Mouse (Mus musculus) liver, adult (tissue): ENCODE measurements at regions not wholly inside any gene's neighbourhood (a gene's known extent, or its start where the extent isn't known, plus 50 kb on each side); places are given as distances from the start of the nearest gene placed in this dataset.

Source experiments
- GATA4 ChIP-seq: IDR thresholded peaks from 2 replicates; pipeline ENCODE4 v1.6.1; 2014; ENCODE audit warnings: mild to moderate bottlenecking, low read length; ENCODE audit not compliant: insufficient replicate concordance

DNA sequence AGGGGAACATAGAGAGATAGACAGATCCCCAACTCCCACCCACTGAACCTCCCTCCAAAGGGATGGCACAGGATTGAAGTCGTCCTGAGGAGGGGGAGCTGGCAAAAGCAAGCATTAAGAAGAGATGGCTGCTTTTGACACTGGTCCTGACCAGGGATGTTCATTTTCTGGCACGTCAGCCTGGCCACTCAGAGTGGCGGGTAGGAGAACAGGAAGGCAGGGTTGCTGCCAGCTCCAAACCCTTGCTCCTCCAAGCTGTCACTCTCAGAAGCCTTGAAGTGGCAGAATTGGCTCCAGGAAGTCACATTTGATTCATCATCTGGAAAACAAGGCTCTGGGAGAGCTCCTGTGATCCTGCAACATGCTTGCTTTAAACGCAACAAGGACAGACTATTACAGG lies 94.8 kb upstream of the Sfswap start:
- TF ChIP-seq GATA4 = no peak

- no peak for TF ChIP-seq GATA4
Observed at GRCm38 (mm10) chr5:129409440-129410004, 91.5 kb upstream of the Sfswap start.

- no peak for TF ChIP-seq GATA4
Observed at GRCm38 (mm10) chr5:129412161-129412560, 88.9 kb upstream of the Sfswap start.

DNA sequence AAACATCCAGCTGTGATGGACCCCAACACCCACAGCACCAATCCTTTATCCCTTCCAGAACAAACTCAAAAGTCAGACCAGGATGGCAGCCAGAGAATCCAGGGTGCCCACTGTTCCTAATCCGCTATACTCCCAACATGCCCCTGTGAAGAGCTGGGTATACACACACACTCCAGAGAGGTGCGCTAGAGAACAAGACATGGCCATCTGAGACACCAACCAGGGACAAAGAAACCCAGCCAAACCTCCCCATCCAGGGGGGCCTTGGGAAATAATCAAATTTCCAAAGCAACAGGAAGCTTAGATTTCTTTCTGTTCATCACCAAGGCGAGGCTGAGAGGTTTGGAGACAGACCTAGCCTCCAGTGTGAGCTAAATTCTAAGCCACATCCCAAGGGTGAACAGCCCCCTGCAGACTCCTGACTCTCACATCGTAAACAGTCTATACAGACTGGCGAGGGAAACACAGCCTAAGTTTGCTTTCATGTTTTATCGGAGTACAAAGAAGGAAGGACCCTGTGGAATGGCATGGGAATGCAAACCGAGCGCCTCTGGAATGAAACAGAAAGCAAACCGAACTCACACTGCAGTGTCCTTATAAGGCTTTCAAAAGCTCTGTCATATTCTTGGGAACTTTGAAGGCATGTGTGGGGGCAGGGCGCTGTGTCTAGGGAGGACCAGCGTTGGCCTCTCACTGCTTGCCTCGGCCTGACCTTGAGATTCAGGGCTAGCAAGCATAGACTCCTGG lies 85.9 kb upstream of the Sfswap start:
- no peak for TF ChIP-seq GATA4

DNA sequence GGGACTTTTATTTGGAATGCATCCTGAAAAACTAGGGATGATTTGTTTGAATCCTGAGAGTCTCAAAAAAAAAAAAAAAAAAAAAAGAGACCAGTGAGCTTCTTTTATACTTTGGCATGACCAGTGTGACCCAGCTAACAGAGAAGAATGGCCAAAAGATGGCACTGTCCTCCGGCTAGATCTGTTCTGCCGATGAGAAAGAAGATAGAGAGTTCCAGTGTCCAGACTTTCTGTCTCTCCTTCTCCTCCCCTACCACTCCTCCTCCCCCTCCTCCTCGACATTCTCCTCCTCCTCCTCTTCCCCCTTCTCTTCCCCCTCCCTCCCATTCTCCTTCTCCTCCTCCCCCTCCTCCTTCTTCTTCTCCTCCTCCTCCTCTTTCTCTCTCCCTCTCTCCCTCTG lies 84.6 kb upstream of the Sfswap start:
- no peak for TF ChIP-seq GATA4

- no peak for TF ChIP-seq GATA4
Observed at GRCm38 (mm10) chr5:129417516-129417915, 83.5 kb upstream of the Sfswap start.

- no peak for TF ChIP-seq GATA4
Observed at GRCm38 (mm10) chr5:129420981-129421380, 80.0 kb upstream of the Sfswap start.

DNA sequence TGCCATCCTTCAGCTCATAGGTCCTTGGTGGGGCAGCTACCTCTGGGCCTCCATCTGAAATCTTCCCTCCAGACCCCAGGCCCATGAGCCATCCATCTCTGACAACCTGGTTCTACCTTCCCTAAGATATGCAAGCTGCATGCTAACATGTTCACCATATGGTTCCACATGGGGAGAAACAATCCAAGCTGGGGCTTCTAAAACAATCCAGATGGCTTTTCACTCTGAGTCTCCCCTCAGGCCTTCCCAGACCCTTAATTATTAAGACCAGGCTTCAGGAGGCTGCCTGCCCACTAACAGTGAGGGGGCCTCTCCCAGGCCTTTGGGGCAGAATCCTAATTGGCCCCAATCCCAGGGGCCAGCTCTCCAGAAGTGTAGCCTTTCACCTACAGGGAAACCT lies 71.1 kb upstream of the Sfswap start:
- no peak for TF ChIP-seq GATA4

GRCm38 (mm10) chr5:129430330-129430729 lies 70.7 kb upstream of the Sfswap start:
- TF ChIP-seq GATA4 = no peak

- TF ChIP-seq GATA4 = no peak
Observed at GRCm38 (mm10) chr5:129449931-129450573, 51.0 kb upstream of the Sfswap start.
